Mouse (Mus musculus): ENCODE results near the gene Olfr1042.
"Not testable (repeated sequence)": the region's sequence is repeated elsewhere in the genome, so short reads cannot be mapped to it uniquely, and the experiment has no call there.

Gene Olfr1042

GRCm38 (mm10) chr2:86161738-86162137 is at the start of gene Olfr1042:
TSS of gene Olfr1042 (minus strand) at chr2:86161838.
- no peak for DNase-seq (ENCODE audit: low spot score in 2 of 2)

GRCm38 (mm10) chr2:86202909-86203308 is 41.3 kb upstream of the Olfr1042 start, which contains the start of gene Olfr1045:
TSS of gene Olfr1045 (minus strand) at chr2:86203009.
- DNase-seq (ENCODE audit: low spot score in 2 of 2) = no peak

GRCm38 (mm10) chr2:86195863-86196262 is 34.2 kb upstream of the Olfr1042 start:
- DNase-seq (ENCODE audit: low spot score in 2 of 2) = no peak

- no peak for DNase-seq (ENCODE audit: low spot score in 2 of 2)
Observed at GRCm38 (mm10) chr2:86185583-86185982, 23.9 kb upstream of the Olfr1042 start, which contains the start of gene Olfr52. TSS of gene Olfr52 (minus strand) at chr2:86185683.

GRCm38 (mm10) chr2:86179950-86180349 is 18.3 kb upstream of the Olfr1042 start:
- DNase-seq (ENCODE audit: low spot score in 2 of 2) = no peak

GRCm38 (mm10) chr2:86177720-86178119 is 16.1 kb upstream of the Olfr1042 start, which contains the start of gene Olfr1044:
TSS of gene Olfr1044 (minus strand) at chr2:86177820.
- no peak for DNase-seq (ENCODE audit: low spot score in 2 of 2)

- not testable (repeated sequence) for DNase-seq (ENCODE audit: low spot score in 2 of 2)
Observed at GRCm38 (mm10) chr2:86175422-86175821, 13.8 kb upstream of the Olfr1042 start.

- DNase-seq (ENCODE audit: low spot score in 2 of 2) = no peak
Observed at GRCm38 (mm10) chr2:86167422-86167821, 5.8 kb upstream of the Olfr1042 start, which contains the start of gene Olfr1043. TSS of gene Olfr1043 (minus strand) at chr2:86167522.

- DNase-seq (ENCODE audit: low spot score in 2 of 2) = no peak
Observed at GRCm38 (mm10) chr2:86146632-86147031, 15.0 kb downstream of the Olfr1042 start, which contains the start of gene Olfr1040. TSS of gene Olfr1040 (minus strand) at chr2:86146732.

GRCm38 (mm10) chr2:86135828-86136227 is 25.8 kb downstream of the Olfr1042 start, which contains the start of gene Olfr1039:
TSS of gene Olfr1039 (minus strand) at chr2:86135928.
- DNase-seq (ENCODE audit: low spot score in 2 of 2) = no peak

Measured in spleen, postnatal 36 days (tissue).